Mouse (Mus musculus): ENCODE measurements around the gene Dnm3.

- TF ChIP-seq POLR2A (IDR thresholded peaks at IDR 0.05; ENCODE audit: low read depth, low read length): no peak
- TF ChIP-seq CTCF (conservative IDR thresholded peaks at IDR 0.05; ENCODE audit: insufficient read depth, insufficient read length, low read depth, low read length): no peak
These were observed 377.6 kb downstream of the Dnm3 start for GRCm38 (mm10) chr1:162100033-162100820.

Measured in kidney, adult 2 months (tissue).